ENCODE assay signal across 21 mouse cellular contexts in genomic region chr9:64742453-64742852, GRCm38 (mm10).
DNase-seq lines count a peak whose midpoint lies in the region.
"Had no signal": no experiment of that assay in that cellular context is flagged by ENCODE, and none has a peak within 500 bp of the region (broad histone marks: within the 10 kb centered on the region; RNA-seq: fewer than 3 reads in every experiment).

No protein-coding gene starts in this region.

- no peaks in the 10 kb centered on the region for H3K36me3 ChIP-seq in splenic B cell, adult 2 months (ENCODE audit: control insufficient read depth, insufficient read depth, low read length, poor library complexity, severe bottlenecking)
- H3K36me3 ChIP-seq: embryonic facial prominence, embryonic 10.5 days; embryonic facial prominence, embryonic 12.5 days; forebrain, embryonic 15.5 days; G1E had no signal

- H3K27me3 ChIP-seq in splenic B cell, adult 2 months (ENCODE audit: control insufficient read depth, insufficient read depth, low read length, poor library complexity, severe bottlenecking): no peaks in the 10 kb centered on the region
- H3K27me3 ChIP-seq: embryonic facial prominence, embryonic 12.5 days; forebrain, embryonic 13.5 days; forebrain, embryonic 15.5 days; Patski had no signal

- DNase-seq in heart, adult 11 months: peak; percentile 69
- DNase-seq in heart, adult 9 months (ENCODE audit: low spot score in 2 of 2): no peak
- peak; percentile 27 to 36 for DNase-seq in spleen, postnatal 36 days (ENCODE audit: low spot score in 2 of 2)
- no peak for DNase-seq in spleen, postnatal 10 days (ENCODE audit: low spot score in 2 of 2)
- peak; percentile 44 for DNase-seq in splenic B cell, adult 2 months (ENCODE audit: low read depth, low spot score)
- no peak for DNase-seq in frontal cortex, postnatal 25 days (ENCODE audit: low spot score in 2 of 2)
- DNase-seq: adrenal gland, adult 8-10 months; adrenal gland, postnatal 14 days; adrenal gland, postnatal 36 days; cerebellum, adult 11-12 months; cerebellum, adult 2 months; cerebellum, adult 9-10 months; cerebellum, postnatal 10 days; cerebellum, postnatal 25 days; forebrain, postnatal 0 days had no signal

Comparison
In these comparisons a context has a peak if more than half of its experiments do, and no peak if none do; other contexts are left out.
1. DNase-seq: peak in heart, adult 11 months (single experiment), spleen, postnatal 36 days (2 of 2) and splenic B cell, adult 2 months (single experiment); none in heart, adult 9 months (0 of 2), spleen, postnatal 10 days (0 of 2) and frontal cortex, postnatal 25 days (0 of 2).